ENCODE assay signal across 8 mouse cellular contexts in the genomic region with DNA sequence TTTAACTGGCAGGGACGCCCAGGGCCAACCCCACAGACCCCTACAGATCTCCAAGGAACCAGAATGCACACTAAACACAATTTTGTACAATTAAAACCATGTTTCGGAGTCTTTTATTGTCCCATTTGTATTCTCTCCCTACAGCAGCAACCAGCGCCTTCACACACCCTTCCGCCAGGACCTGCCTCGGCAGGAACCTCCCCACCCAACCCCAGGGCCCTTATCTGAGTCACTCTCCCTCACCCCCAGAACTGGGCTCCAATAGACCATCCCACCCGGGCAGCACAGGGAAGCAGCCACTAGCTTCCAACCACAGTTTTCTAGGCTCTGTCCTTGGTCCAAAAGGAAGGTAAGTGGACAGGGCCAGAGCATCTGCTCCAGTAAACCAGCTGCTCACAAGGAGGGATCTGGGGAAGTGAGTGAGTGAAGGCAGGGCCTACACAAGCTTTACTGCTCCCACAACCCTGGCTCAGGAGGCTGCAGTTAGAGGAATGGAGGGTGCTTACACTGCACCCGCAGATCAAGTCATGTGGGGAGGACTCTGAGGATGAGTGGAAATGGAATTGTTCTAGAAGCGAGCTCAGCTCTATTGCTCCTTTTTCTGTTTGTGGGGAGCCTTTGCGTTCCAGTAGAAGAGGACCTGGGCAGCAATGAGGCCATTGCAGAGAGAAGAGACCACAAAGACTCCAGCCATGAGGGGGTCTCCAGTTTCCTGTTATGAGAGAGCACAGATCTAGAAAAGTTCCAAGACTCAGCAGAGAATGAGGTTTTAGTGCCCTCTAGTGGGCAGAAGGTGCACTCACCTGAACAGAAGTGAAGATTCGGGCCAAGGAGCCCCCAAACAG. TPM values are rescaled to one million over a fixed set of nuclear protein-coding genes. Genes with fewer than 3 reads are reported as not detected.
A peak's percentile ranks its signal among the peaks of the same experiment; 100 is the strongest.
DNase-seq lines count a peak whose midpoint lies in the region; ATAC-seq and TF ChIP-seq lines count a peak whose summit lies in the region.

No protein-coding gene starts in this region.

- 68% methylated on average over 10 of the region's 10 CpGs for WGBS in embryonic facial prominence, embryonic 13.5 days
- WGBS in lung, postnatal 0 days, result 76% methylated on average over 10 of the region's 10 CpGs
- WGBS in stomach, embryonic 16.5 days, result 61% methylated on average over 10 of the region's 10 CpGs

- ATAC-seq in embryonic facial prominence, embryonic 13.5 days (ENCODE audit: insufficient number of reproducible peaks, insufficient read depth, low FRiP score, low TSS enrichment, low read depth), result no peak
- ATAC-seq in inflammation-experienced regulatory T-cells, adult 6 months, result peak; percentile 39
- no peak for ATAC-seq in lung, postnatal 0 days
- ATAC-seq in stomach, embryonic 16.5 days (ENCODE audit: insufficient read depth, low FRiP score), result peak; percentile 76

- no peak for TF ChIP-seq EP300 in lung, postnatal 0 days (IDR thresholded peaks at IDR 0.05)

- DNase-seq in ovary, postnatal 36 days (ENCODE audit: low spot score), result peak; percentile 23
- no peak for DNase-seq in ovary, postnatal 10 days (ENCODE audit: low spot score)
- peak; percentile 55 for DNase-seq in adipocyte (ENCODE audit: low spot score)
- DNase-seq in lung, postnatal 0 days (ENCODE audit: low spot score), result peak; percentile 77
- DNase-seq in urinary bladder, postnatal 4 days (ENCODE audit: low spot score in 2 of 2), result no peak

- H3K9me3 ChIP-seq in embryonic facial prominence, embryonic 13.5 days, result no peaks in the 10 kb centered on the region
- no peaks in the 10 kb centered on the region for H3K9me3 ChIP-seq in lung, postnatal 0 days (ENCODE audit: low read length)
- H3K9me3 ChIP-seq in stomach, embryonic 16.5 days (replicated peaks; ENCODE audit: control insufficient read depth, low read length), result no peaks in the 10 kb centered on the region

- H3K4me3 ChIP-seq in embryonic facial prominence, embryonic 13.5 days, result no peak overlapping the region
- H3K4me3 ChIP-seq in lung, postnatal 0 days (ENCODE audit: low read depth, low read length), result no peak overlapping the region
- H3K4me3 ChIP-seq in stomach, embryonic 16.5 days (replicated peaks; ENCODE audit: low read length), result peak overlapping the region; percentile 26; the same call in 1 of the 2 replicates

- H3K27ac ChIP-seq in embryonic facial prominence, embryonic 13.5 days, result peak overlapping the region; percentile 45
- H3K27ac ChIP-seq in lung, postnatal 0 days (ENCODE audit: low read length), result no peak overlapping the region
- H3K27ac ChIP-seq in stomach, embryonic 16.5 days (ENCODE audit: low read length), result peak overlapping the region; percentile 94

- no peaks in the 10 kb centered on the region for H3K27me3 ChIP-seq in embryonic facial prominence, embryonic 13.5 days
- H3K27me3 ChIP-seq in lung, postnatal 0 days (replicated peaks; ENCODE audit: insufficient read depth, low read length), result no peaks in the 10 kb centered on the region
- no peaks in the 10 kb centered on the region for H3K27me3 ChIP-seq in stomach, embryonic 16.5 days (ENCODE audit: control insufficient read depth, insufficient read depth, low read length)

- H3K36me3 ChIP-seq in embryonic facial prominence, embryonic 13.5 days, result peaks cover 60% of the 10 kb centered on the region
- 0 out of 2 replicates have a peak, but pooled peaks cover 19% of the 10 kb centered on the region for H3K36me3 ChIP-seq in lung, postnatal 0 days (ENCODE audit: insufficient read depth, low read length)
- H3K36me3 ChIP-seq in stomach, embryonic 16.5 days (ENCODE audit: control insufficient read depth, insufficient read depth, low read length), result 0 out of 2 replicates have a peak, but pooled peaks cover 9% of the 10 kb centered on the region

- no peak overlapping the region for H3K4me2 ChIP-seq in embryonic facial prominence, embryonic 13.5 days
- H3K4me2 ChIP-seq in lung, postnatal 0 days (replicated peaks; ENCODE audit: low read depth, low read length), result no peak overlapping the region
- peak overlapping the region; percentile 47 for H3K4me2 ChIP-seq in stomach, embryonic 16.5 days (ENCODE audit: low read depth, low read length)

- 0 out of 2 replicates have a peak overlapping the region, but pooled peaks have one; percentile 38 for H3K9ac ChIP-seq in embryonic facial prominence, embryonic 13.5 days
- no peak overlapping the region for H3K9ac ChIP-seq in lung, postnatal 0 days (replicated peaks; ENCODE audit: low read depth)
- H3K9ac ChIP-seq in stomach, embryonic 16.5 days (ENCODE audit: low read length), result peak overlapping the region; percentile 65

- TF ChIP-seq CTCF in lung, postnatal 0 days (IDR thresholded peaks at IDR 0.05), result peak; percentile 81

- H3K4me1 ChIP-seq in embryonic facial prominence, embryonic 13.5 days, result peaks cover 35% of the 10 kb centered on the region
- peaks cover 5% of the 10 kb centered on the region; the same call in 1 of the 2 replicates for H3K4me1 ChIP-seq in lung, postnatal 0 days (ENCODE audit: insufficient read depth, low read depth, low read length)
- peaks cover 33% of the 10 kb centered on the region for H3K4me1 ChIP-seq in stomach, embryonic 16.5 days (ENCODE audit: control insufficient read depth, insufficient read depth, low read length)

RNA-seq across cellular contexts. Expression of gene Sox15, which starts 1.7 kb away (rescaled TPM):
- polyA plus RNA-seq in embryonic facial prominence, embryonic 13.5 days (2015; fragmentation: Nextera tagmentation; extraction: Ambion mirVana), result 0.41 and 0.63 TPM in 2 replicates
- polyA plus RNA-seq in inflammation-experienced regulatory T-cells, adult 6 months (2017; shearing (Covaris generic)), result not detected
- 0.14 and 0.17 TPM in 2 replicates for polyA plus RNA-seq in lung, postnatal 0 days (2015; fragmentation: Nextera tagmentation; extraction: Ambion mirVana)
- 7.7 and 7.9 TPM in 2 replicates for polyA plus RNA-seq in stomach, embryonic 16.5 days (2015; fragmentation: Nextera tagmentation; extraction: Ambion mirVana)

RNA-seq across cellular contexts. Expression of gene Mpdu1, which starts 5.6 kb away (rescaled TPM):
- 54.3 and 74.9 TPM in 2 replicates for polyA plus RNA-seq in embryonic facial prominence, embryonic 13.5 days (2015; fragmentation: Nextera tagmentation; extraction: Ambion mirVana)
- 10 to 100 TPM; 30.3 to 55.1 (median 52.5) TPM for polyA plus RNA-seq in inflammation-experienced regulatory T-cells, adult 6 months (2017; shearing (Covaris generic))
- polyA plus RNA-seq in lung, postnatal 0 days (2015; fragmentation: Nextera tagmentation; extraction: Ambion mirVana), result 57.3 and 61.3 TPM in 2 replicates
- polyA plus RNA-seq in stomach, embryonic 16.5 days (2015; fragmentation: Nextera tagmentation; extraction: Ambion mirVana), result 67.7 and 68.8 TPM in 2 replicates

RNA-seq across cellular contexts. Expression of gene Cd68, which starts 9.1 kb away (rescaled TPM):
- 11.4 and 11.9 TPM in 2 replicates for polyA plus RNA-seq in embryonic facial prominence, embryonic 13.5 days (2015; fragmentation: Nextera tagmentation; extraction: Ambion mirVana)
- 10 to 100 TPM in 1 of 3 experiments, 1 to 10 TPM in 2; 3.8 to 21.2 (median 4.5) TPM for polyA plus RNA-seq in inflammation-experienced regulatory T-cells, adult 6 months (2017; shearing (Covaris generic))
- 41.9 and 43.6 TPM in 2 replicates for polyA plus RNA-seq in lung, postnatal 0 days (2015; fragmentation: Nextera tagmentation; extraction: Ambion mirVana)
- 18.9 and 19.6 TPM in 2 replicates for polyA plus RNA-seq in stomach, embryonic 16.5 days (2015; fragmentation: Nextera tagmentation; extraction: Ambion mirVana)

RNA-seq across cellular contexts. Expression of gene Eif4a1, which starts 15.4 kb away (rescaled TPM):
- polyA plus RNA-seq in embryonic facial prominence, embryonic 13.5 days (2015; fragmentation: Nextera tagmentation; extraction: Ambion mirVana), result 514 and 625 TPM in 2 replicates
- 100 to 1,000 TPM; 156 to 375 (median 178) TPM for polyA plus RNA-seq in inflammation-experienced regulatory T-cells, adult 6 months (2017; shearing (Covaris generic))
- polyA plus RNA-seq in lung, postnatal 0 days (2015; fragmentation: Nextera tagmentation; extraction: Ambion mirVana), result 283 and 286 TPM in 2 replicates
- polyA plus RNA-seq in stomach, embryonic 16.5 days (2015; fragmentation: Nextera tagmentation; extraction: Ambion mirVana), result 454 and 462 TPM in 2 replicates

RNA-seq across cellular contexts. Expression of gene Fxr2, which starts 24.0 kb away (rescaled TPM):
- 36.6 and 44.1 TPM in 2 replicates for polyA plus RNA-seq in embryonic facial prominence, embryonic 13.5 days (2015; fragmentation: Nextera tagmentation; extraction: Ambion mirVana)
- 1 to 10 TPM; 7.6 to 9.3 (median 9.1) TPM for polyA plus RNA-seq in inflammation-experienced regulatory T-cells, adult 6 months (2017; shearing (Covaris generic))
- polyA plus RNA-seq in lung, postnatal 0 days (2015; fragmentation: Nextera tagmentation; extraction: Ambion mirVana), result 16.3 and 17.9 TPM in 2 replicates
- 20.9 and 22.1 TPM in 2 replicates for polyA plus RNA-seq in stomach, embryonic 16.5 days (2015; fragmentation: Nextera tagmentation; extraction: Ambion mirVana)

Comparison
In these comparisons a context has a peak if more than half of its experiments do, and no peak if none do; other contexts are left out.
1. DNase-seq: peak in ovary, postnatal 36 days (single experiment), adipocyte (single experiment) and lung, postnatal 0 days (single experiment); none in ovary, postnatal 10 days (single experiment) and urinary bladder, postnatal 4 days (0 of 2).
2. ATAC-seq: peak in inflammation-experienced regulatory T-cells, adult 6 months (single experiment) and stomach, embryonic 16.5 days (single experiment); none in embryonic facial prominence, embryonic 13.5 days (single experiment) and lung, postnatal 0 days (single experiment).